Comparison of ENCODE assay signal across 9 mouse cellular contexts in the genomic region with DNA sequence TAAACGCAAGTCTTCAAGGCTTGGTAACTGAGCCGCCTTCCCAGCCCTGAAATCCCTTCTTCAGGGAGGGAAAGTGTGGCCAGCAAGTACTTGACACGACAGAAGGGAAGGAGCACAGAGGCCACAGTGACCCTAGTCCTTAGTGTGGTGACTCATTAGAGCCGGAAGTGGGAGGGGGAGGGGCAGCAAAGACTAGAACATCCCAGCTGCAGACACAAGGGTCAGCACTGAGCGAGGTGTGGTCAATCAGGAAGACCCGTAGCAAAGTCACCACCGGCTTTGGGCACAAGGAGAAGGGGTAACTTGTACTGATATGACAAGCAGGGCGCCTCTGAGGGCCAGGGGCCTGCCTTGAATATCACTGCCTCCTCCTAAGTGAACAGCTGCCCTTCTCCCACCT. TPM values are rescaled to one million over a fixed set of nuclear protein-coding genes. Genes with fewer than 3 reads are reported as not detected.
DNase-seq lines count a peak whose midpoint lies in the region; ATAC-seq and TF ChIP-seq lines count a peak whose summit lies in the region.
"Had no signal": no experiment of that assay in that cellular context is flagged by ENCODE, and none has a peak within 500 bp of the region (broad histone marks: within the 10 kb centered on the region; RNA-seq: fewer than 3 reads in every experiment).

No protein-coding gene starts in this region.

- TF ChIP-seq CTCF in bone marrow macrophage, adult 2 months (IDR thresholded peaks at IDR 0.05; ENCODE audit: low read depth, low read length): no peak
- TF ChIP-seq CTCF in midbrain, postnatal 0 days (IDR thresholded peaks at IDR 0.05): no peak

- H3K27ac ChIP-seq in bone marrow macrophage, adult 2 months (ENCODE audit: insufficient read depth, low read depth, low read length): peak overlapping the region; percentile 98
- no peak overlapping the region for H3K27ac ChIP-seq in liver, embryonic 13.5 days
- no peak overlapping the region for H3K27ac ChIP-seq in midbrain, postnatal 0 days (ENCODE audit: low read depth, low read length)
- no peak overlapping the region for H3K27ac ChIP-seq in forebrain, embryonic 14.5 days (ENCODE audit: low read depth, low read length)

- H3K36me3 ChIP-seq in liver, embryonic 13.5 days: peaks cover 28% of the 10 kb centered on the region
- no peaks in the 10 kb centered on the region for H3K36me3 ChIP-seq in midbrain, postnatal 0 days (ENCODE audit: insufficient read depth, low read length)
- no peaks in the 10 kb centered on the region for H3K36me3 ChIP-seq in forebrain, embryonic 14.5 days (ENCODE audit: control insufficient read depth, insufficient read depth, low read length)

- no peaks in the 10 kb centered on the region for H3K9me3 ChIP-seq in liver, embryonic 13.5 days (replicated peaks)
- H3K9me3 ChIP-seq in midbrain, postnatal 0 days (ENCODE audit: low read length): no peaks in the 10 kb centered on the region
- H3K9me3 ChIP-seq in forebrain, embryonic 14.5 days (replicated peaks; ENCODE audit: control insufficient read depth, low read length): no peaks in the 10 kb centered on the region

- H3K4me3 ChIP-seq in bone marrow macrophage, adult 2 months (ENCODE audit: insufficient read depth, low read length): peak overlapping the region; percentile 42
- H3K4me3 ChIP-seq in liver, embryonic 13.5 days (replicated peaks): no peak overlapping the region
- H3K4me3 ChIP-seq in midbrain, postnatal 0 days (ENCODE audit: low read depth, low read length): no peak overlapping the region
- H3K4me3 ChIP-seq in forebrain, embryonic 14.5 days (ENCODE audit: low read depth, low read length): no peak overlapping the region

- H3K9ac ChIP-seq in liver, embryonic 13.5 days: no peak overlapping the region
- no peak overlapping the region for H3K9ac ChIP-seq in midbrain, postnatal 0 days (replicated peaks; ENCODE audit: low read length, poor library complexity, severe bottlenecking)
- H3K9ac ChIP-seq in forebrain, embryonic 14.5 days (ENCODE audit: low read length): no peak overlapping the region

- H3K27me3 ChIP-seq in liver, embryonic 13.5 days: no peaks in the 10 kb centered on the region
- H3K27me3 ChIP-seq in midbrain, postnatal 0 days (ENCODE audit: insufficient read depth, low read length): no peaks in the 10 kb centered on the region
- H3K27me3 ChIP-seq in forebrain, embryonic 14.5 days (replicated peaks; ENCODE audit: control insufficient read depth, insufficient read depth, low read length): no peaks in the 10 kb centered on the region

- no peak for TF ChIP-seq POLR2A in bone marrow macrophage, adult 2 months (IDR thresholded peaks at IDR 0.05; ENCODE audit: borderline replicate concordance, low read depth, low read length)

- DNase-seq in 3T3-L1 (ENCODE audit: low read depth, low spot score): peak; percentile 31
- DNase-seq in heart, postnatal 36 days: peak; percentile 59 to 61
- no peak for DNase-seq in liver, embryonic 13.5 days
- no peak for DNase-seq in right cerebral cortex, postnatal 36 days (ENCODE audit: low spot score in 2 of 2)
- DNase-seq in midbrain, postnatal 0 days (ENCODE audit: low spot score): no peak
- DNase-seq in cerebellum, adult 9-10 months: no peak
- DNase-seq in forebrain, embryonic 14.5 days (ENCODE audit: low spot score): no peak

- peaks cover 30% of the 10 kb centered on the region for H3K4me1 ChIP-seq in bone marrow macrophage, adult 2 months (ENCODE audit: control insufficient read depth, insufficient read depth, low read length)
- peaks cover 11% of the 10 kb centered on the region; the same call in 1 of the 2 replicates for H3K4me1 ChIP-seq in liver, embryonic 13.5 days (replicated peaks)
- H3K4me1 ChIP-seq in midbrain, postnatal 0 days (ENCODE audit: insufficient read depth, low read length): no peaks in the 10 kb centered on the region
- H3K4me1 ChIP-seq in forebrain, embryonic 14.5 days (ENCODE audit: control insufficient read depth, insufficient read depth, low read length): no peaks in the 10 kb centered on the region

- H3K4me2 ChIP-seq in liver, embryonic 13.5 days: no peak overlapping the region
- no peak overlapping the region for H3K4me2 ChIP-seq in midbrain, postnatal 0 days (ENCODE audit: low read depth, low read length, poor library complexity, severe bottlenecking)
- H3K4me2 ChIP-seq in forebrain, embryonic 14.5 days (ENCODE audit: low read length): no peak overlapping the region

- ATAC-seq in liver, embryonic 13.5 days (ENCODE audit: low read depth): peak; percentile 22; the same call in 1 of the 2 replicates
- no peak for ATAC-seq in midbrain, postnatal 0 days (ENCODE audit: low FRiP score)
- ATAC-seq in forebrain, embryonic 14.5 days: no peak

- intact Hi-C loops in heart, postnatal 36 days (cut with DNase I): no loop called here

- 24% methylated on average over 8 of the region's 8 CpGs for WGBS in liver, embryonic 13.5 days (ENCODE audit: insufficient replicate concordance)
- 46% methylated on average over 8 of the region's 8 CpGs for WGBS in midbrain, postnatal 0 days
- WGBS in forebrain, embryonic 14.5 days: 51% methylated on average over 8 of the region's 8 CpGs

RNA-seq across cellular contexts. Expression of a gene that starts 8.9 kb away (rescaled TPM):
- 95.3 and 101 TPM in 2 replicates for polyA plus RNA-seq in bone marrow macrophage, adult 2 months (2012; ENCODE audit: insufficient read depth, insufficient read length, missing spikeins)
- 10 to 100 TPM; 71.3 to 89.9 TPM for total RNA-seq in heart, postnatal 36 days (2021)
- 24.9 and 28.3 TPM in 2 replicates for polyA plus RNA-seq in liver, embryonic 13.5 days (2015; fragmentation: Nextera tagmentation; extraction: Ambion mirVana)
- total RNA-seq in midbrain, postnatal 0 days (2014; rRNA removed): 25.1 and 26.1 TPM in 2 replicates
- polyA plus RNA-seq in midbrain, postnatal 0 days (2015; fragmentation: Nextera tagmentation; extraction: Ambion mirVana): 20.0 and 20.2 TPM in 2 replicates
- polyA plus RNA-seq in forebrain, embryonic 14.5 days (2014; fragmentation: Nextera tagmentation; extraction: Ambion mirVana): 15.0 and 18.8 TPM in 2 replicates

RNA-seq across cellular contexts. Expression of a gene that starts 13.0 kb away (rescaled TPM):
- polyA plus RNA-seq in bone marrow macrophage, adult 2 months (2012; ENCODE audit: insufficient read depth, insufficient read length, missing spikeins): 57.5 and 59.0 TPM in 2 replicates
- total RNA-seq in heart, postnatal 36 days (2021): 10 to 100 TPM; 37.2 to 41.2 TPM
- 6.8 and 7.1 TPM in 2 replicates for polyA plus RNA-seq in liver, embryonic 13.5 days (2015; fragmentation: Nextera tagmentation; extraction: Ambion mirVana)
- total RNA-seq in midbrain, postnatal 0 days (2014; rRNA removed): 56.8 and 68.3 TPM in 2 replicates
- 10.6 and 12.3 TPM in 2 replicates for polyA plus RNA-seq in midbrain, postnatal 0 days (2015; fragmentation: Nextera tagmentation; extraction: Ambion mirVana)
- polyA plus RNA-seq in forebrain, embryonic 14.5 days (2014; fragmentation: Nextera tagmentation; extraction: Ambion mirVana): 12.5 TPM in 2 replicates

RNA-seq across cellular contexts. Expression of a gene that starts 23.2 kb away (rescaled TPM):
- polyA plus RNA-seq in bone marrow macrophage, adult 2 months (2012; ENCODE audit: insufficient read depth, insufficient read length, missing spikeins): 21.6 and 25.6 TPM in 2 replicates
- 100 to 1,000 TPM; 670 to 699 TPM for total RNA-seq in heart, postnatal 36 days (2021)
- polyA plus RNA-seq in liver, embryonic 13.5 days (2015; fragmentation: Nextera tagmentation; extraction: Ambion mirVana): 17.7 and 21.0 TPM in 2 replicates
- total RNA-seq in midbrain, postnatal 0 days (2014; rRNA removed): 92.3 and 97.7 TPM in 2 replicates
- polyA plus RNA-seq in midbrain, postnatal 0 days (2015; fragmentation: Nextera tagmentation; extraction: Ambion mirVana): 96.9 and 99.0 TPM in 2 replicates
- 33.8 and 50.1 TPM in 2 replicates for polyA plus RNA-seq in forebrain, embryonic 14.5 days (2014; fragmentation: Nextera tagmentation; extraction: Ambion mirVana)

RNA-seq across cellular contexts. Expression of a gene that starts 57.9 kb away (rescaled TPM):
- not detected in 2 replicates for polyA plus RNA-seq in bone marrow macrophage, adult 2 months (2012; ENCODE audit: insufficient read depth, insufficient read length, missing spikeins)
- 100 to 1,000 TPM in 1 of 2 experiments, 10 to 100 TPM in 1; 93.0 to 227 TPM for total RNA-seq in heart, postnatal 36 days (2021)
- 0.38 TPM in 1 of 2 replicates, not detected in the other for polyA plus RNA-seq in liver, embryonic 13.5 days (2015; fragmentation: Nextera tagmentation; extraction: Ambion mirVana)
- total RNA-seq in midbrain, postnatal 0 days (2014; rRNA removed): not detected in 2 replicates
- 0.29 TPM in 1 of 2 replicates, not detected in the other for polyA plus RNA-seq in midbrain, postnatal 0 days (2015; fragmentation: Nextera tagmentation; extraction: Ambion mirVana)
- polyA plus RNA-seq in forebrain, embryonic 14.5 days (2014; fragmentation: Nextera tagmentation; extraction: Ambion mirVana): not detected in 2 replicates
- total RNA-seq: gastrocnemius, postnatal 36 days had no signal

RNA-seq across cellular contexts. Expression of a gene that starts 58.9 kb away (rescaled TPM):
- 2.2 and 2.9 TPM in 2 replicates for polyA plus RNA-seq in bone marrow macrophage, adult 2 months (2012; ENCODE audit: insufficient read depth, insufficient read length, missing spikeins)
- total RNA-seq in heart, postnatal 36 days (2021): 10 to 100 TPM; 16.1 to 18.3 TPM
- 2.5 and 3.5 TPM in 2 replicates for polyA plus RNA-seq in liver, embryonic 13.5 days (2015; fragmentation: Nextera tagmentation; extraction: Ambion mirVana)
- 5.0 and 5.1 TPM in 2 replicates for total RNA-seq in midbrain, postnatal 0 days (2014; rRNA removed)
- polyA plus RNA-seq in midbrain, postnatal 0 days (2015; fragmentation: Nextera tagmentation; extraction: Ambion mirVana): 3.1 and 3.4 TPM in 2 replicates
- polyA plus RNA-seq in forebrain, embryonic 14.5 days (2014; fragmentation: Nextera tagmentation; extraction: Ambion mirVana): 9.5 and 10.2 TPM in 2 replicates

Comparison
In these comparisons a context has a peak if more than half of its experiments do, and no peak if none do; other contexts are left out.
1. DNase-seq: peak in 3T3-L1 (single experiment) and heart, postnatal 36 days (2 of 2); none in liver, embryonic 13.5 days (single experiment), right cerebral cortex, postnatal 36 days (0 of 2), midbrain, postnatal 0 days (single experiment), cerebellum, adult 9-10 months (single experiment) and forebrain, embryonic 14.5 days (single experiment).